Mouse (Mus musculus): Measurements from ENCODE around the gene Gm28539.

DNA sequence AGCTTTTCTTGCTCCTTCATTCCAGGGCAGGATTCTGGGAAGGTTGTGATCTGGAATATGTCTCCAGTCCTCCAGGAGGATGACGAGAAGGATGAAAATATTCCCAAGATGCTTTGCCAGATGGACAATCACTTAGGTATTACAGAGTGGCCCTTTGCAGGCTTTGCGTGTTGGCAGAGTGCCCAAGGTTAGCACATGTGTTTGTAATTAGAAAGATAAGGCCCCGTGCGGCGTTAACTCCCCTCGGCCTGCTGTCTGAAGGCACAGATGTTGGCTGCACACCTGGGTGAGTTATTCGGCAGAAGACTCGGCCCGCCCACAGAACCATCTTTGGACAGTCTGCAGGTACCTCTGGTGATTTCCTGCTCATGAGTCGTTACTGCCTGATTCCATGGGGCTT lies 60.0 kb downstream of the Gm28539 start:
- TF ChIP-seq POLR2A (IDR thresholded peaks at IDR 0.05; ENCODE audit: control insufficient read depth in 1 of 2, insufficient read depth in 1 of 2, low read depth in 1 of 2, low read length in 2 of 2, poor library complexity in 1 of 2), result no peak
- no peak for TF ChIP-seq CTCF (IDR thresholded peaks at IDR 0.05 in 2 of 3, conservative IDR thresholded peaks at IDR 0.05 in 1 of 3; ENCODE audit: control insufficient read depth in 1 of 3, insufficient read depth in 1 of 3, low read depth in 2 of 3, low read length in 3 of 3, poor library complexity in 1 of 3, severe bottlenecking in 1 of 3)
- TF ChIP-seq ZNF384 (IDR thresholded peaks at IDR 0.05; ENCODE audit: low read depth, low read length), result no peak
- TF ChIP-seq HCFC1 (IDR thresholded peaks at IDR 0.05; ENCODE audit: low read depth, low read length), result no peak
- no peak for TF ChIP-seq MEF2A (IDR thresholded peaks at IDR 0.05; ENCODE audit: extremely low read depth, insufficient replicate concordance, low read depth, low read length, poor library complexity, severe bottlenecking)
- no peak for TF ChIP-seq ELF1 (IDR thresholded peaks at IDR 0.05; ENCODE audit: low read depth, low read length)
- no peak for TF ChIP-seq NRF1 (IDR thresholded peaks at IDR 0.05; ENCODE audit: insufficient read depth, low read depth, low read length, poor library complexity, severe bottlenecking)
- TF ChIP-seq USF1 (IDR thresholded peaks at IDR 0.05; ENCODE audit: low read depth, low read length), result no peak
- no peak for TF ChIP-seq MYC (IDR thresholded peaks at IDR 0.05; ENCODE audit: low read depth, low read length)
- TF ChIP-seq CHD2 (IDR thresholded peaks at IDR 0.05; ENCODE audit: low read length), result no peak
- TF ChIP-seq ZKSCAN1 (IDR thresholded peaks at IDR 0.05; ENCODE audit: low read depth, low read length), result no peak
- no peak for TF ChIP-seq SIN3A (IDR thresholded peaks at IDR 0.05; ENCODE audit: low read length)
- TF ChIP-seq MYB (IDR thresholded peaks at IDR 0.05; ENCODE audit: low read depth, low read length), result no peak
- no peak for TF ChIP-seq BHLHE40 (IDR thresholded peaks at IDR 0.05; ENCODE audit: borderline replicate concordance, low read depth, low read length)
